Mouse (Mus musculus): ENCODE measurements at regions not wholly inside any gene's neighbourhood (a gene's known extent, or its start where the extent isn't known, plus 50 kb on each side); places are given as distances from the start of the nearest gene placed in this dataset.

DNA sequence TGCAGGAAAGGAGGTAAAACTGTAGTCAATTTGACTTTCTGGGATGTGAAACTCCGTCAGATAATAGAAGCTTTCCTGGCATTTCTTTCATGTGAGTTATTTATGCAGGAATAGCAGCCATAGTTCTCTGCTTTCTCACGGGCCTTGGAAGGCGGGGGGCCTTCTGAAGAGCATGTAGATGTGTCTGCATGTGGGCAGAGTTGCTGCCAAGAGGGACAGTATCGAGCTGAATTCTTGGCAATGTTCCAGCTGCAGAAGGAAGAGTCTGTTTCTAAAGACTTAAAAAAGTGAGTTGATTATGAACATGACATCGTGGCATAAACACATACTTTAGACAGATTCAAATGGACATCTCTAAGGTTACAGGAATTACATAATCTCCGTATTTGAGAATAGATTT is 374.5 kb upstream of the Fam241a start:
- no peak for TF ChIP-seq POLR2A (IDR thresholded peaks at IDR 0.05; ENCODE audit: borderline replicate concordance, insufficient read depth, low read length)
- TF ChIP-seq CTCF (IDR thresholded peaks at IDR 0.05; ENCODE audit: borderline replicate concordance, insufficient read depth, low read depth, low read length) = no peak
- DNase-seq = peak in 1 of 2 experiments; percentile 1
- no peak overlapping the region for H3K4me3 ChIP-seq (replicated peaks; ENCODE audit: insufficient read depth, low read depth, low read length)
- H3K4me1 ChIP-seq (ENCODE audit: control insufficient read depth, insufficient read depth, low read length) = no peaks in the 10 kb centered on the region
- H3K27me3 ChIP-seq (ENCODE audit: control insufficient read depth, insufficient read depth, low read length) = no peaks in the 10 kb centered on the region
- 8% methylated on average over 6 of the region's 6 CpGs for WGBS
- H3K27ac ChIP-seq (ENCODE audit: insufficient read depth, low read length) = no peak overlapping the region

DNA sequence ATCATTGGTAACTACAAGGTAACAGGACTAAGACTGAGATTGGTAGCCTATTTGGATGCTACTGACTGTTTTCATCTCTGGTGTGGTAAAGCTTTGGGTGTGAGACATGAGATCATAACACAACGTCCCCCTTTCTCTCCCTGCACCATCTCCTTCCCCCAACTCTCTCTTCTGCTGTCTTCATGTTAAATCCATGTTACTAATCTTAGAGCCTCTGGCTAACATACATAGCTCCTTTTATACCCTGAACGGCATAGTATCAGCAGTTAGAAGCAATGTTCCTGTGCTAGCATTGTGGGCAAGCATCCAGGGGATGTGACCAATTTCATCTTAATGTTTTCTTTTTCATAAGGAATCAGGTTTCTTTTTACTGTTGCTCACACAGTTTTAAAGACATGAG is 365.1 kb upstream of the Fam241a start:
- H3K27me3 ChIP-seq (ENCODE audit: control insufficient read depth, insufficient read depth, low read length) = no peaks in the 10 kb centered on the region
- no peak overlapping the region for H3K27ac ChIP-seq (ENCODE audit: insufficient read depth, low read length)
- H3K4me1 ChIP-seq (ENCODE audit: control insufficient read depth, insufficient read depth, low read length) = no peaks in the 10 kb centered on the region
- no peak for TF ChIP-seq CTCF (IDR thresholded peaks at IDR 0.05; ENCODE audit: borderline replicate concordance, insufficient read depth, low read depth, low read length)
- TF ChIP-seq POLR2A (IDR thresholded peaks at IDR 0.05; ENCODE audit: borderline replicate concordance, insufficient read depth, low read length) = no peak
- H3K4me3 ChIP-seq (replicated peaks; ENCODE audit: insufficient read depth, low read depth, low read length) = no peak overlapping the region
- no peak for DNase-seq
- 67% methylated on average over 2 of the region's 2 CpGs for WGBS

DNA sequence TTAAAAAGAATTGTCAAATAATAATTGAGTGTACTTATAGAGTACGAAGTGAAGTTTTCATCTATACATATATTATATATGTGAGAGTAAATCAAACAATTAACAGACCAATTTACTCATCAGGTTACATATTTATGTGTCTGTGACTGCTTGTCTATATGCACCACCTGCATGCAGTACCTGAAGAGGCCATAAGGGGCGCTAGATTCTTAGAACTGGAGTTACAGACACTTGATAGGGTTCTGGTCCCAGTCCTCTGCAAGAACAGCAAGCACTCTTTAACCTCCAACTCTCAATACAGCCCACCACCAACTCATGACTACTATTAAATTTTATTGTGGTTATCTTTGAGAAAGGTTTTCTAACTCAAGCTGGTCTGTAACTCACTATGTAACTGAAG is 351.7 kb upstream of the Fam241a start:
- no peak overlapping the region for H3K4me3 ChIP-seq (replicated peaks; ENCODE audit: insufficient read depth, low read depth, low read length)
- H3K27ac ChIP-seq (ENCODE audit: insufficient read depth, low read length) = no peak overlapping the region
- no peaks in the 10 kb centered on the region for H3K27me3 ChIP-seq (ENCODE audit: control insufficient read depth, insufficient read depth, low read length)
- H3K4me1 ChIP-seq (ENCODE audit: control insufficient read depth, insufficient read depth, low read length) = no peaks in the 10 kb centered on the region
- 71% methylated on average over 2 of the region's 2 CpGs for WGBS
- TF ChIP-seq POLR2A (IDR thresholded peaks at IDR 0.05; ENCODE audit: borderline replicate concordance, insufficient read depth, low read length) = no peak
- TF ChIP-seq CTCF (IDR thresholded peaks at IDR 0.05; ENCODE audit: borderline replicate concordance, insufficient read depth, low read depth, low read length) = no peak
- DNase-seq = no peak

DNA sequence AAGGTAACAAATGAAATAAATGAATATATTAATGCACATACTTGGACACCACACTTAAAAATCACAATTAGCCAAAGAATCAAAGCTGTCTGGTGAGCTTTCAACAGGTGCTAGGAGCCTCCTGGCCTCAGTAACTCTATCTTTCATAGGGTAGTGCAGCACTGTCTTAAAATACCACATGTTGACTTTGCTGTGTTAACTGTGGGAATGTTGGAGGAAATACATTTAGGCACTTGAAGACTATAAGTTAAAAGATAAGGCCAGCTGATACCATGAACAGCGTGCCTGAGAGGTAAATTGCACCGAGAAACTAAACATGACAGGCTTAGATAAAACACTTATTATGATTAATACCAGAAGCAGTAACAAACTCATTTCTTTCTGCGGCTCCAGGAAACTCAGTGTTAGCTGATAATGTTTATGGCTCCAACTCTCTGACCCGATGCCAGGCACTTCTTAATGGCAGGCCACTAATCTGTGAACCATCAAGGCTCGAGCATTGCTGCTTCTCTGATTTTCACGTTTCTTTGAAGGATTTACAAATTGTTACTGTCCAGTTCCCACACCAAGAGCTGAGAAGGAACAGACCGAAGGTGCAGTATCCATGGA is 343.8 kb upstream of the Fam241a start:
- DNase-seq = no peak
- TF ChIP-seq CTCF (IDR thresholded peaks at IDR 0.05; ENCODE audit: borderline replicate concordance, insufficient read depth, low read depth, low read length) = no peak
- Histone ChIP-seq H3K4me1 (ENCODE audit: control insufficient read depth, insufficient read depth, low read length) (no peaks in the 10 kb centered on the region), H3K4me3 (replicated peaks; ENCODE audit: insufficient read depth, low read depth, low read length) (no peak overlapping the region), H3K27ac (ENCODE audit: insufficient read depth, low read length) (no peak overlapping the region), H3K27me3 (ENCODE audit: control insufficient read depth, insufficient read depth, low read length) (no peaks in the 10 kb centered on the region)
- WGBS = 89% methylated on average over 7 of the region's 7 CpGs

DNA sequence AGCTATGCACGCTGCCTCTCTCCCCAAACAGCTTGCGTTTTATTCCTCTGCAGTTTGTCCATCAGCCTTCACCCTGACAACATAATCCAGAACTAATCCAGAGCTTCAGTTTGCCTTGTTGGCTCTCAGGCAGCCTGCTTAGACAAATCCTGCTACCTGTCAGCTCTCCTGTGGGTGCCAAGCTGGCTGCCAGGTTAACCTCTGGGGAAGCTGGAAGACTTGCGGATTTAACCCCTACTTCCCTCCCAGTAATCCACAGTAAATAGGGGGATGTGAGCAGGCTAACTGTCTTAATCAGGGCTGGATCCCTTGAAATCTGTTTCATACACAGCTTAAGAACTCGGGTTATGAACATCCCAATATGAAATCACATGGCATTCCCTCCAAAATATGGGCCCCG is 334.3 kb upstream of the Fam241a start:
- Histone ChIP-seq H3K27me3 (ENCODE audit: control insufficient read depth, insufficient read depth, low read length) (no peaks in the 10 kb centered on the region), H3K27ac (ENCODE audit: insufficient read depth, low read length) (no peak overlapping the region), H3K4me1 (ENCODE audit: control insufficient read depth, insufficient read depth, low read length) (no peaks in the 10 kb centered on the region), H3K4me3 (replicated peaks; ENCODE audit: insufficient read depth, low read depth, low read length) (no peak overlapping the region)
- TF ChIP-seq CTCF (IDR thresholded peaks at IDR 0.05; ENCODE audit: borderline replicate concordance, insufficient read depth, low read depth, low read length) (no peak), POLR2A (IDR thresholded peaks at IDR 0.05; ENCODE audit: borderline replicate concordance, insufficient read depth, low read length) (no peak)
- WGBS = 49% methylated on average over 5 of the region's 5 CpGs
- no peak for DNase-seq

DNA sequence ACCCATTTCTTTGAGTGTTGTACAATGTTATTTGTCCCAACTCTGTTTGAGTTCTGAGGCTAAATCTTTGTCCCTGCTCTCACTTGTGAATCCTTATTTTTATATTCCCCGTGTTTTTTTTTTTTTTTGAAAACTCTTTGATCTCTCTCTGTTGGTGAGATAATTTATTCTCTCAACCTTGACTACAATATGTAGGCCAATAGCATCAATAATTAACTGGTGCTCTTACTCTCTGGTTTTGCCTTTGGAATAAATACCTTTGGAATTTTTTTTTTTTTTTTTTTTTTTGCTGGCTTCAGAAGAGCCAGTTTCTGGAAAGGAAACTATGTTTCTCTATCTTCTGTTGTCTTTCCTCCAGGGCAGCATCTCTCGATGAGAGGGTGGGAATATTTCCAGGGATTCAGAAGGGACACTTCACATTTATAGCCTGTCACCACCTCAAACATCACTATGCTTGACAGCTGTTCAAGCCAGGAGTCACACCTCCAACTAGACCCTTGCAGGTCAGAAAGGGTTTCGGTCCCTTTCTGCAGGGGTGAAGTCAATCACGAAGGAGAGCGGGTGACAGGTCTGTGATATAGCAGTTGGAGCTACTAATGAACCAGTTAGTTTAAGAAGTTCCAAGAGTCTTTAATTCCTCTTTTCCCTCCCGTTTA is 330.9 kb upstream of the Fam241a start:
- Histone ChIP-seq H3K27me3 (ENCODE audit: control insufficient read depth, insufficient read depth, low read length) (no peaks in the 10 kb centered on the region), H3K27ac (ENCODE audit: insufficient read depth, low read length) (no peak overlapping the region), H3K4me1 (ENCODE audit: control insufficient read depth, insufficient read depth, low read length) (peaks cover 3% of the 10 kb centered on the region; the same call in 1 of the 2 replicates), H3K4me3 (replicated peaks; ENCODE audit: insufficient read depth, low read depth, low read length) (no peak overlapping the region)
- 33% methylated on average over 6 of the region's 6 CpGs for WGBS
- no peak for TF ChIP-seq POLR2A (IDR thresholded peaks at IDR 0.05; ENCODE audit: borderline replicate concordance, insufficient read depth, low read length)
- TF ChIP-seq CTCF (IDR thresholded peaks at IDR 0.05; ENCODE audit: borderline replicate concordance, insufficient read depth, low read depth, low read length) = no peak
- no peak for DNase-seq

DNA sequence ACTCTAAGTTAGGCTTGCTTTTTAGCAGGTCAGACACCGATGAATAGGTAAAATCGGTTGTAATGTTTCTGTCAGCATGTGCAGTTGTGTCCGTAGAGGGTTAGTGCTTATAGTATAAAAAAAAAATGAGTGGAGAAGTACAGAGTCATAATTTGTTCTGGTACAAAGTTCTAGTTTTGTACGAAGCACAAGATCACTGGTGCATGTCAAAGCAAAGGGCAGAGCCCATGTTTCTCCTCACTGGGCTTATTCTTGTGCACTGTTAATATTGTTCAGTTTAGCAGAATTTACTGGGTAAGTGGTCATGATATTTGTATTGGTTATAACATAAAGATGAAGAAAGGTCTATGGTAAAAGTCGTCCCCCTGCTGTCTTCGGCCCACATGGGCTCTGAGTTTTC is 330.4 kb upstream of the Fam241a start:
- Histone ChIP-seq H3K4me3 (replicated peaks; ENCODE audit: insufficient read depth, low read depth, low read length) (no peak overlapping the region), H3K4me1 (ENCODE audit: control insufficient read depth, insufficient read depth, low read length) (peaks cover 3% of the 10 kb centered on the region; the same call in 1 of the 2 replicates), H3K27me3 (ENCODE audit: control insufficient read depth, insufficient read depth, low read length) (no peaks in the 10 kb centered on the region), H3K27ac (ENCODE audit: insufficient read depth, low read length) (no peak overlapping the region)
- 90% methylated on average over 6 of the region's 6 CpGs for WGBS
- DNase-seq = no peak
- TF ChIP-seq POLR2A (IDR thresholded peaks at IDR 0.05; ENCODE audit: borderline replicate concordance, insufficient read depth, low read length) (no peak), CTCF (IDR thresholded peaks at IDR 0.05; ENCODE audit: borderline replicate concordance, insufficient read depth, low read depth, low read length) (no peak)

DNA sequence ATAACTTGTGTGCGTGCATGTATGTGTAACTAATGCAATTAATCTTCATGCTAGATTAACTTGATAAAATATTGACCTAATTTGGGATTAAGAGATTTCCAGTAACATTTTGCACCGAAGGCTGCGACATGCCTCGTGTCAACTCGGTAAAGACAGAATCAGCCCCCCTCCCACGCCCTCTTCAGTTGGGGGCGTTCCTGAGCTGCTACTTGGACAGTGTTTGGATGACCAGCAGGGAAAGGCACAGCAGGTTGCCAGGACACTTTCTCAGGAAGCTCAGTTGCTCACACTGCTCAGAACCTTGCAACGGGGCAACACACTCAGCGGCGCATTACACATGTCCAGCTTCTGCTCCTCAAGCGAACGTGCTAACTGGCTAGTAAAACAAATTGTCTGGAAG is 326.2 kb upstream of the Fam241a start:
- WGBS = 3% methylated on average over 12 of the region's 12 CpGs
- Histone ChIP-seq H3K27ac (ENCODE audit: insufficient read depth, low read length) (no peak overlapping the region), H3K27me3 (ENCODE audit: control insufficient read depth, insufficient read depth, low read length) (no peaks in the 10 kb centered on the region), H3K4me3 (replicated peaks; ENCODE audit: insufficient read depth, low read depth, low read length) (no peak overlapping the region), H3K4me1 (ENCODE audit: control insufficient read depth, insufficient read depth, low read length) (peaks cover 3% of the 10 kb centered on the region; the same call in 1 of the 2 replicates)
- TF ChIP-seq POLR2A (IDR thresholded peaks at IDR 0.05; ENCODE audit: borderline replicate concordance, insufficient read depth, low read length) (no peak), CTCF (IDR thresholded peaks at IDR 0.05; ENCODE audit: borderline replicate concordance, insufficient read depth, low read depth, low read length) (no peak)
- no peak for DNase-seq
